Mouse (Mus musculus) bone marrow, adult 2 months (tissue): Measurements from ENCODE around the gene Mplkip.

Source experiments
- CTCF ChIP-seq: fragments of 200-500 bp; IDR thresholded peaks from 2 replicates; pipeline ENCODE4 v1.5.1; 2011; ENCODE audit warnings: low read length, control low read depth; ENCODE audit not compliant: control insufficient read depth, insufficient read depth
- POLR2A ChIP-seq: fragments of 200-500 bp; IDR thresholded peaks from 2 replicates; pipeline ENCODE4 v1.6.1; 2011; ENCODE audit warnings: low read depth, mild to moderate bottlenecking, control low read depth, low read length, borderline replicate concordance; ENCODE audit not compliant: control insufficient read depth

DNA sequence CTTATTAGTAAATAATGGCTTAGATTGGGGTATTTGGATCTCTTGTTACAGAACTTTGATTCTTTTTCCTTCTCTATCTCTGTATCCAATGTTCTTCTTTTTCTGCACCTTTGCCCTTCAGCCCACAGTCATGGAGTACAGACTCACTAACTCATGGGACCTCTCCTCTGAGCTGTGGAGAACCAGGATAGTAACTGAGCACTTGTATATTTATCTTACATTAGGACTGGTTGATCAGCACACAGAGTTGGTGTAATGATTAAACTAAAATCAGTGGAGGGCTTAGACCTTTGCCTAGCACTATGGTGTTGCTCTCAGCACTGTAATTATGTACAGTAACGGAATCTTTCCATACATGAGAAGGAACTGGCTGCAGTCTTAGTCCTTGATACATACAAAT, 23.9 kb upstream of the Mplkip start:
- no peak for TF ChIP-seq POLR2A
- no peak for TF ChIP-seq CTCF
